Mouse (Mus musculus) right cerebral cortex, postnatal 4 days (tissue): ENCODE results near the gene Eme2.

Experiments used
- DNase-seq: peaks from one replicate; pipeline ENCODE4 v3.0.0-alpha.2; 2022

Eme2 gene

DNA sequence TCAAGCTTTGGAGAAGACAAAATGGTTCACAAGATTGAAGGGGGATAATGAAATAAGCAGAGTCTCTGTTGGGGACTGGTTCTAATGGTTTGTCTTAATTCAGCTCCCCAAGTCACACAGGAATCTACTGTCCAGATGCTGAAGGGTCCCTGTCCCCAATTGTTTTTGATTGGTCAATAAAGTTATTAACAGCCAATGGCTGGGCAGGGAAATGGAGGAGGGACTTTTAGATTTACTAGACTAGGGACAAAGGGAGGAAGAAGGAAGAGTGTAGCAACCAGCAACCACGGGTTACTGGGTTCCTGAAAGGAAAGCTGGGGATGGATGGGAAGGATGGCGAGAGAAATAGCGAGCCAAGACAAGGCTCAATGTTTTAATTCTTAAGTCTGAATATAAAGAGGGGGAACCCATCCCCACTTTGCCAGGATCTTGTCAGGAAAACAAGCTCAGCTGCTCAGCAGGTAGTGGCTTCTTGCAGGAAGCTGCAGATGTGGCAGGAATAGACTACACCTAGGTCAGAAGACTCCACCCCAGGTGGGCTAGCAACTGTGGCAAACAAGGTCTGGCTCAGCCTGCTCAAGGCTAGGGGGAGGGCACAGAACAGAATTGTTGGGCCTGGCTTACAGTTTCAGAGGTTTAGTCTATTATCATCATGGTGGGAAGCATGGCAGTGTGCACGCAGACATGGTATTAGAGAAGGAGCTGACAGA lies 21.0 kb downstream of the Eme2 start:
- no peak for DNase-seq

DNA sequence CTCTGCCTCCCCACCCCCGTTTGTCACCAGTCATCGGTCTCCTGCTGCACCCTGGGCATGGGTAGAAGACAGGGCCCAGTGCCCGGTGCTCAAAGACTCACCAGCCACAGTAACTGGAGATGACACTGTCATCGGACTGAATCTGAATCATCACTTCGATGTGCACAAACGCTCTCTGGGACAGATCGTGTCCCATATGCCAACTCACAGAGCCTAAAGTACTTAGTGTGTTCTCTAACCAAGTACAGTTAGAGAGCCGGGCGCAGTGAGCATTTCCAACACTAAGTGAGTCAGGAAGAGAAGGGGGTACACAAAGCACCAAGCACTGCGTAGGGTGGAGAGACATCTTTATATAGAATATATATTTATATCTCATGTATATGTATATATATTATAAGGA lies 27.0 kb downstream of the Eme2 start:
- DNase-seq, result no peak

DNA sequence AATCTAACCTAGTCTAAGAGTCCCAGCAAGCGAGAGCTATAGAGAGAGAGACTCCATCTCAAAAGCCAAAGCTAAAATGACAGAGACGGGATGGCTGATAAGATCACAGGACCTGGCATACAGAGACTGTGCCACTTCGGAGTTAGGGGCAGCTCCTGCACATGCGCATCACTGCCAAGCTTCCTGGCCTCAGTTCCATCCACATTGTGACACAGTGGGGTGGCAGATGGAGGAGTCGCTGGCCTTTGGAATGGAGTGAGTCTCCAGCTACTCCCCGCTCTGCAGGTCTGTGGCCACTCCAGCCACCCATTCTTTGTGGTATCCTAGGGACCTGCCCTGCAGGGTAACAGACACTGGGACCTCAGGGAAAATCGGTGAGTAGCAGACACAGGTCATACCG lies 29.1 kb downstream of the Eme2 start, which contains the start of gene Igfals:
TSS of gene Igfals (plus strand) at position 222 of the 400 bp plus-strand sequence.
- no peak for DNase-seq

DNA sequence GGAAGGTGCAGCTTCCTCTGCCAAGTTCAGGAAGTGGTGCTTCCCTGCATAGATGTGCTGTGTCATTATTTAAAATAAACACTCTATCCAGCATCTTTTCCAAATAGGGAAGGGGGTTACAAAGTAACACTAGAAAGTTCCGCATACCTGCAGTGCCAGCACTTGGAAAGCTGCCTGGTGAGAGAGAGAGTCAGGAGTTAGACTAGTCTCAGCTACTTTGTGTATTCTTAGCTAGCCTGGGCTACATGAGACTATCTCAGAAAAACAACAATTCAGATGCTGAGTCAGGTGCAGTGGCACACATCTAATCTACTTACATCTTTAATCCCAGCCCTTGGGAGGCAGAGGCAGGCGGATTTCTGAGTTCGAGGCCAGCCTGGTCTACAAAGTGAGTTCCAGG lies 33.1 kb downstream of the Eme2 start:
- DNase-seq, result no peak

DNA sequence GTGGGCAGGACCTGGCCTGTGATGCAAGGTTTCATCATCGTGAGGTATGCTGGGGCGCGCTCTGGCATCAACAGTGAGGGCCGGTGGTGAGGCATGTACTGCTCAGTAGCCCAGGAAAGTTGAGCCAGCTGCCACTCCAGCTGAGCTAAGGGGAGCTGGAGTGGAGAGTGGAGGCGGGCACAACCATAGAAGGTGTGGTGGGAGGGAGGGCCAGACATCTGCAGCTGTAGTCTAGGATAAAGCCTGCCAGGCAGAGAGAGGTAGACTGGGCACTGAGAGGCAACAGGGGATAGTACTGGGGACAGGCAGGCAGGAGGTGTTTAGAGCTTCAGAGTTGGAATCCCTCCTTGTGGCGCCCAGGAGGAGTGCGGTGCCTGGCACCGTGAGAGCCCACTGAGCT lies 34.8 kb downstream of the Eme2 start:
- DNase-seq, result no peak

DNA sequence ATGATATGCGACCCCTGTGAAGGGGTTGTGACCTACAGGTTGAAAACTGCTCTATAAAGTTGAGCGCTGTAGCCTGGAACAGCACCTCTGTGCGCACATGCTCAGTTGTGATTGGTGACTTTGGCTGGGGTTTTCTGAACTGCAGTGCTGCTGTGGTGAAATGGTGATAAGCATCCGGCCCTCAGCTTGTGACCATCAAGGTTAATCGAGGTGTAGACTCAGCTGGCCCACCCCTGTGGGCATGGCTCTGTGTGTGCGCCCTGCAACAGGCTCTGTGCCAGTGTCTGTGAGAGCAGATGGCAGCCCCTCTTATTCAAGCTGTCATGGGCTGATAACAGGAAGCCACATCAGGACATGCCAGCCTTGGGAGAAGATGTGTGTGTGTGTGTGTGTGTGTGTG lies 35.9 kb downstream of the Eme2 start:
- DNase-seq, result no peak

DNA sequence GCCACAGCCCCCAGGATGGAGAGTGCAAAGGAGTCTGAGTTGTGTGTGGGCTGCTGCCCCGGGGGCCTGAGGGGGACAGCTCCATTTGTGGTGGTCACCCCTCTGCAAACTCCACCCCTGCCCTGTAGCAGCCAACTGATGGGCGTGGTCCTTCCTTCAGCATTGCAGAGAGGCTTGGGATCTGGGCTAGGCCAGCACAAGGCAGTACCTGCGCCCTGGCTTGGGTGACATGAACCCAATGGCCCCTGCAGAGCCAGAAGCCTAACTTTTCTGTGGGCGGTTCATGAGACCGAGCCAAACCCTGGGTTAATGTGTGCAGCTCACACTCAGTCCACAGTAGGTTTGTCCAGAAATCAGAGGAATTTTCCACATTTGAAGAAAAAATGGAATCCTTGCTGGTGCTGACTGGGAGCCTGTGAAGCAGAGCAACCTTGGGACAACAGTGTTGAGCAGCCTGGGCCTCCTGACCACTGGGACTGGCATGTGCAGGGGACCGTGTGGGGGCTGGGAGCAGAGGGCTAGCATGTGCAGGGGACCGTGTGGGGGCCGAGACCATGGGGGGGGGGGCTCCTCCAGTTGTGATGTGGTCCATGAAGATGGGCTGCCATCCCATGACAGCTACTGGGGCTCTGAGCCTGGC lies 36.9 kb downstream of the Eme2 start:
- DNase-seq, result no peak

DNA sequence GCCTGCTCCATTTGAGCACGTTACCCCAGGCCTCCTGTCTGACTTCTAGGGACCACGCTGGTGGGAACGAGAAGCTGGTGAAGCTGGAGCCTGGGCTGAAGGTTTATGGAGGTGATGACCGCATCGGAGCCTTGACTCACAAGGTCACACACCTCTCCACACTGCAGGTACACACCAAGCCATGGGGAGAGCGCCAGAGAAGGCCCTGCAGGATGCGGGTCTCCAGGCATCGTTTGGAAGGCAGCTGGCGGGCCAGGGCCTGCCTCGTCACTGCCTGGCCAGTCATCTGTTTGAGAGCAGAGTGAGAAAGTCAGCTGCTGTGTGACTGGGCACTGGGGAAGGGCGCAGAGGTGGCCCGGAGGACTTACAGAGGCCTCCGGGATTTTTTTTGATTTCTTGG lies 38.3 kb downstream of the Eme2 start:
- no peak for DNase-seq

DNA sequence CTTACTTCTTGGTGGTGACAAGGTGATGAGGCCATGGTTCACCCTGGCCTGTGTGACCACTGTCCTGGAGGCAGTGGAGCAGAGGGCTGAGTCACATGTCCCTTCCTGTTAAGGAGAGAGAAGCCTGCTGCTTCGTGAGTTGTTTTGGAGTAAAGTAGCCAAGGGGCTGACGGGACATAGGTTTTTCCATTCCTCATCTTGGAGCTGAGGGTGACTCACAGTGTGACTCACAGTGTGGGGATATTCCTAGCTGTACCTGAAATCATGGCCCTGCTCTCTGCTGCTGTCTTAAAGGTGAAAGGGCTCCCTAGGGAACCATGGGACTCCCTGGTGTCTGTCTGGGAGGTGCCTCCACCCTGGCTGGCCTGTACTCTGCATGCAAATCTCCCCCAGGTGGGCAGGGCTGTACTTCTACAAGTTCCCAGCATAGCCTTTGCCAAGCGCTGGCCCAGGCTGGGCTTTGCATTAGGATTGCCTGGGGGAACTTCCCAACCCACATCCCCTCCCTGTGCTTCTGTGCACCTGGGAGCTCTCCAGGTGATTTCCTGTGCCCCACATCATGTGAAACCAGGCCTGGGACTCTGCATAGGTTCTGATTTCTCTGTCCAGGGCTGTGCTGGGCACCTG lies 38.9 kb downstream of the Eme2 start:
- DNase-seq, result no peak

DNA sequence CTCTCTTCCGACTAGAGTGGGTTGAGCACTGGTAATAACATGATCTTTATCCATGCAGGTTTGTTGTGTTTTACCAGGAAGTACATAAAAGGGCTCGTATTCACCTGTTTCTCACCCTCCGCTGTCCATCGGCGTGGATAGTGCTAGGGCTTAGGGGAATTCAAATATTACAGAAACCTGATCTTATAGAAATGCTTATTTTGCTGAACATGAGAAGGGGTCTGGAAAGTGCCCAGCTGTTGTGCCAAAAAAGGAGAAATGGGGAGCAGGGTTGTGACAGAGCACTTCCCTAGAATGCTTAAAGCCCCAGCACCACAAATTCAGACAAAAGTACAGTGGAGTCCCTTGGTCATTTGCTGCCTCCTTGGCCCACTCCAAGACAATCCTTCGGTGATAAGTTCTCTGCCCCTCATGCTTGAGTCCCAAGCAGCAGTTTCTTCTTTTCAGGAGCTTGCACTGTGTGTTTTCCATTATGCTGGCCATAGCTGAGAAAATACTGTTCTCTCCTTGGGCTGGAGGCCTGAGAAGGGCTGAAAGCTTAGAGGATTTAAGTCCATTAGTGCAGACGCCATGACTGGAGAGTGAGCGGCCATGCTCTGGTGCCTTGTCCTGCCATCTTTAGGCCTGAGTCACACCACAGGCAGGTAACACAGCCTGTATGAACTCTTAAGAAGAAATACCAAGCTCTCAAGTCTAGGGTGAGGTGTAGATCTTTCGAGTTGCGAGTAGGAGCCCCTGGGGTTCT lies 43.3 kb downstream of the Eme2 start:
- no peak for DNase-seq

DNA sequence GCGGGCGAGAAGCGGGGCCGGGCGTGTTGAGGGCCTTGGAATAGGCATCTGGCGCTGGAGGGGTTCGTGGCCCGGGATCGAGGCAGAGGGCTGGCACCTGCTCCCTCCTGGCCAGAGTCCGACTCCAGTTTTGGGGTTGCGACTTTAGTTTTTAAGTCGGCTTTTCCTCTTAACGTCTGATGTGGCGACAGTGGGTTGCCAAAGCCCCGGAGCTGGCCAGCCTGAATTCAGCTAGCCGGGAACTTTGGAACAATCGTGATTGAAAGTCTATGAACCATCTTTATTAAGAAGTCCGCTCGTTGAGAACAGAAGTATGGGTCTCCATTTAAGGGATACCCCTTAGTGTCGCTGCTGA lies 44.1 kb downstream of the Eme2 start:
- DNase-seq, result no peak

DNA sequence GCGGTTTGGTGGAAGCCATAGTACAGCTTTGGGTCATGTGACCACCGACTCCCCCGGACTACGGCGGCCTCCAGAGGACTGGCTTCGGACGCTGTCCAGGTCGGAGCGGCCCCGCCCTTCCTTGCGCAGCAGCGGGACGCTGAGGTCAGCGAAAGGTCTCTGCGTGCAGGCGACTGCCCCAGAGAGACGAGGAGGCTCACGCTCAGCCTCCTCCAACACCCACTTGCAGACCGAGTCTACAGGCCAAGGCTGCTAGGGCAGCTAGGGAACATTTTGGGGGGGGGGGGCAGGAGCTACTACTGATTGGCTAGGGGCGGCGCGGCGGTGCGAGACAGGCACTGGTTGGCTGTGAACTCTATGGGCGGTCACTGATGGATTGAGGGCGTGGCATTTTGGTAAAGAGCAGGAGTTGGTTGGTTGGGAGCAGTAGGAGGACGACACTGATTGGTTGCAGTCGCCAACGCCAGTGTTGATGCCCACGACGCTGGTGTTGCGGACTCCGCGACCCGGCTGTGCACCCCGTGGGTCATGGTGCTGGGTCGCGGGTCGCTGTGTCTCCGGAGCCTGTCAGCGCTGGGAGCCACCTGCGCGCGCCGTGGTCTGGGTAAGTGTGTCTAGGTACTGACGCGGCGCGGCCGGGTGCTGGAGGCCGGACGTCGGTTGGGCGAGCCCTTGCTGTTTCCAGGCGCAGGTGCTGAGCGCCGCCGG lies 44.7 kb downstream of the Eme2 start, which contains the start of gene Fahd1:
TSS of gene Fahd1 (minus strand) at position 300 of the 708 bp plus-strand sequence.
- DNase-seq, result peak; percentile 87

DNA sequence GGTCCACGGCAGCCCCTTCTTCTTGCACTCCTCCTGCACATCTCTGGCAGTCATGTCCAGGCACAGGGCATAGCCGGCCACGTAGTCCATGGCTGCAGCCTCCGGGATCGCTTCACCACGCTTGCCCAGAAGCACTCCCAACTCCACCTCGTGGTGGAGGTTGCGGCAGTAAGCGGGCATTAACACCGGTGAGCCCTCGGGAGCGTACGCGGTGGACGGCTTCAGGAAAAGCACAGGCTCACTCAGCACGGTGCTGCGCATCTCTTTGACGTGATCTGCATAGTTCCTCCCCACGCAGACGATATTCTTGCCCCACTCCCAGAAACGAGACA lies 45.2 kb downstream of the Eme2 start:
- no peak for DNase-seq

DNA sequence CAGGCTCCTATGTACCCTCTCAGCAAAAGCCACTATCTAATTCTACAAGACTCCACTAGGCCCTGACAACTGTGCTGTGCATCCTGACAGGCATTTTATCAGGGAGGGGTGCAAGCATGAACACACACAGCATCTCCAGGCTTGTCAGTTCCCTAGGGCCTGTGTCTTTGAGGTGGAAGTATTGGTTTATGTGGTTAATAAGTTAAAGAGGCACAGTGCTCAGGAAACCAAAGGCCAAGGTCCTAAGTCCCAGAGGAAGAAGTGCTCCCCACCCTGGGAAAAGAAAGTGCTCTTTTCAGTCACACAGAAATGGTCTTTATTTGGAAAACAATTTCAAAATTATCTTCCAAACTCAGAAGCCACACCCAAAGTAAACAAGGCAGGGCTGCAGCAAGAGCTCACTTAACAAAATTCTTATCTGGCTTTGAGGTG lies 46.3 kb downstream of the Eme2 start:
- no peak for DNase-seq

DNA sequence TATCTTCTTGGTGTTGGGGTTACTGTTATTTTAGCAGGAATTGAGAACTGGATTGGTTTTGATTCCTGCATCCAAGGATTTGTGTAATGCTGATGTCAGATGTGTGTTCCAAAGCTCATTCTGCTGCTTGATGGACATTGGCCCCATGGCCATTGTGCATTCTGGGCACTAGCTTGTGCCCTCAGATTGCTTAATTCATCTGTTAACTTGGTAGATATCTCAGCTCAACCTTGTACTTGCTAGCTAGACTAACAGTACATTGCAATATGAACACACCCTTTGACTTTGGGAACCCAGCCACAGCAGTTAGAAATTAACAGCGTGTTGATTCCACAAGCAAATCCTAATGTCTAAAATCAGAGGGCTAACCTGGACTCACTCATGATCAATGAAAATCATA lies 47.5 kb downstream of the Eme2 start:
- no peak for DNase-seq

DNA sequence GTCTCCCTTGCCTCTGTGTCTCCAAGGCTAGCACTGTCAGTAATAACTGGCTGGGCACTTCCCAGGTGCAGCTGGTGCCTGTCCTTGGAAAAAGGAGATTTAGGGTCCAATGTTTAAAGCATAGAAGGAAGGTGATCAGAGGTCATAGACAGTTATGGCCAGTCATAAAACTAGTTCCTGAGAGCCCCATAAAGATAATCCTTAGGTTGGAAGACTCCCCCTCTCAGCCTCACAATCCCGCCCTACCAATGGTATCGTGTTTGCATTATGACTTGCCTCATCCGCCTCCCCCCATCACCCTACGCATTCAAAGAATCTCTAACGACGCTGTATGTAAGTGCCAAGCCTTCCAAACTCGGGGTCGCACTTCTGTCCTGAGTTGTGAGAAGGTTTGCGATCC lies 50.4 kb downstream of the Eme2 start:
- no peak for DNase-seq

DNA sequence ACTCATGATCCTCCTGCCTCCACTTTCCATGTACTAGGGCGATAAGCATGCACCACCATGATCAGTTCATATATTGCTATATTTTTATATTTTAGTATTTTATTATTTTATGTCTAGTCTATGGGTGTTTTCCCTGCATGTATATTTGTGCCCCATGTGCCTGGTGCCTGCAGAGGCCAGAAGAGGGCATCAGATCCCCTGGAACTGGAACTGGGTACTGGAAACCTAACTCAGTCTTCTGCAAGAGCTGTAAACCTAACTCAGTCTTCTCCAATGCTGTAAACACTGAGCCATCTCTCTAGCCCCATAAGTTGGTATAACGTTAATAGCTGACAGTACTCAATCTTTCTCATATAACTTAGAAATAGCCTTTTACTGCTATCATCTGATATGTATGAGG lies 52.3 kb downstream of the Eme2 start:
- DNase-seq, result no peak

DNA sequence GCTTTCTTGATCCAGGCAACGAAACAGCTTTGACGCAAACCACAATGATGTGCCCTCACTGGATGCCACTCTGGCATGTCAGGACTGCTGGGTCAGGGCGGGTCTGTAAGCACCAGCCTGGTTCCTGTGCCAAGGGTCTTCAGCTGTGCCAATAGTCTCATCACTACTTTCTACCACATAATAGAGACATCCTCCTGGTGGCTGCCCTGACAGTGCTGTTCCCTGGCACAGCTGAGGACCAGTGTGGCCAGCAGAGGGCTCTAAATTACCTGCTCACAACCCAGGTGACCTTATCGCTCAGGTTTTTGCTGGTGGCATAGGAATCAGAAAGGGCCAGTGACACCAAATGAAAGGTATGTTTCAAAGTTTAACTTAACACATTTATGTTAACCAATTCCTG lies 53.8 kb downstream of the Eme2 start:
- no peak for DNase-seq

DNA sequence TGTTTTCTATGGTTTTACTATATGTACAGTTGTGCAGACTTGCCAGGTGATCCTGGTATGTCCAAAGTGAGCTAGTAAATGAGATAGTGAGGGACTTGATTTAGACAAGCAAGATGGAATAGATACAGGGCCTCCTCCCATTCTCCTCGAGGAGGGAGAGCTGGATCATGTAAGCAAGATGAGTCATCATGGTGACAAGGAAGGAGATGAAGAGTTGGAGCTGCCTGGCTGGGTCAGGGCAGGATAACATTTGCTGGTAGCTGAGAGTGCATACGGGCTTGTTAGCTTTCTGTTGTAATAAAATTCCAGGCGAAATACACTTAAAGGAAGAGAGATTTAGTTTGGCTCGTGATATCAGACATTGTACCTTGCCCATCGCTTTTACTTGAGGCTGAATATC lies 54.5 kb downstream of the Eme2 start:
- no peak for DNase-seq

DNA sequence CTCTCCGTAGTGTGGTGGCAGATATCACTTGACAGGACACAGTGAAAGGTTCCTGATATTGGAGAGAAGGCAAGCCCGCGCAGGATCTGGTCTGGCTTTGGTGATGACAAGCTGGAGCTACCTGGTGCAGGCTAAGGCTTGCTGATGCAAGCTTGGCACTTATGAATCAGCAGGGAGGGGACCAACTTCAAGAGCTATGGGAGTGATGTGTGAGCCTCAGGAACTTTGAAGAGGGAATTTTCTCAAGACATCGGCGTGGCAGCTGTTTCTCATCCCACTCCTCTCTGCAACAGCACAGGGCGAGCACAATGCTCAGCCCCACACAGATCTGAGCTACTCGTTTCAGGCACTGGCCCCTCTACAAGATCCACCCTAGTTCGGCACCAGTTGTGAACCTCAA lies 55.0 kb downstream of the Eme2 start, which contains the start of gene Hagh:
TSS of gene Hagh (plus strand) at position 302 of the 400 bp plus-strand sequence.
- no peak for DNase-seq
